Mouse (Mus musculus): ENCODE data around the gene Ebf3. TPM values are rescaled to one million over a fixed set of nuclear protein-coding genes. Genes with fewer than 3 reads are reported as not detected.

Ebf3 gene
- polyA plus RNA-seq, 2 experiments, result 0.07 TPM; not detected in 1

- ATAC-seq (ENCODE audit: insufficient read depth) (no peak), DNase-seq (ENCODE audit: low read depth in 3 of 3, low spot score in 3 of 3) (no peak)
- H3K4me1 ChIP-seq (replicated peaks; ENCODE audit: control insufficient read depth in 2 of 2, insufficient read depth in 2 of 2, low read length in 1 of 2), result no peaks in the 10 kb centered on the region
- 1% methylated on average over 72 of the region's 72 CpGs for WGBS (ENCODE audit: insufficient replicate concordance)
- H3K9ac ChIP-seq (replicated peaks), result no peak overlapping the region
- H3K4me2 ChIP-seq (ENCODE audit: low read depth), result no peak overlapping the region
- H3K9me3 ChIP-seq (ENCODE audit: control insufficient read depth, low read length), result no peaks in the 10 kb centered on the region
- TF ChIP-seq CTCF (IDR thresholded peaks at IDR 0.05; ENCODE audit: low read depth) (no peak), EP300 (IDR thresholded peaks at IDR 0.05; ENCODE audit: low read depth) (no peak)
- H3K36me3 ChIP-seq (replicated peaks; ENCODE audit: control insufficient read depth, insufficient read depth, low read depth), result no peaks in the 10 kb centered on the region
- H3K4me3 ChIP-seq (ENCODE audit: insufficient read depth in 1 of 2, low read depth in 2 of 2, low read length in 2 of 2), result no peak overlapping the region
- no peak overlapping the region for H3K27ac ChIP-seq
- peaks cover 81% of the 10 kb centered on the region for H3K27me3 ChIP-seq (ENCODE audit: control insufficient read depth, insufficient read depth, low read length)
Observed at GRCm38 (mm10) chr7:137321961-137322784, 7.9 kb upstream of the Ebf3 start.

- H3K4me3 ChIP-seq (ENCODE audit: insufficient read depth in 1 of 2, low read depth in 2 of 2, low read length in 2 of 2), result no peak overlapping the region
Observed at GRCm38 (mm10) chr7:137321141-137321813, 7.0 kb upstream of the Ebf3 start.

DNA sequence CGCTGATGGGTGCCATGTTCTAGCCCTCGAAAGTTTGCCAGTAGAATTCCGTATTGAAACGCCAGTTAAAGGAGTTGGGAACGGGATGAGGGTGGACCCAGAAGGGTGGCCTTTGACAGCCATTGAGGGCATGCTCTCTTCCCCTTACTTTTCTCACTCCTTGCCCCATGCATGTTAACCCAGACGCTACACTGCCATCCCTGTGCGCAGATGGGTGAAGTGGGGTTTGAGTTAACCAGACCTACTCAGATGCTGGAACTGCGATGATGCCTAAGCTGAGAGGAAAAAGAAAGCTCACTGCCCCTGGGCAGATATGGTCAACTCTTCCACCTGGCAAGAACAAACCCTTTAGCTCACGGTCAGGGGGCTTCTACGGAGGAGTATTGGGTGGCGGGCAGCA, 6.1 kb upstream of the Ebf3 start:
- H3K4me3 ChIP-seq (ENCODE audit: insufficient read depth in 1 of 2, low read depth in 2 of 2, low read length in 2 of 2), result no peak overlapping the region
- TF ChIP-seq EP300 (IDR thresholded peaks at IDR 0.05; ENCODE audit: low read depth), result no peak
- no peak for TF ChIP-seq CTCF (IDR thresholded peaks at IDR 0.05; ENCODE audit: low read depth)
- no peak overlapping the region for H3K4me2 ChIP-seq (ENCODE audit: low read depth)
- H3K27ac ChIP-seq, result no peak overlapping the region
- H3K27me3 ChIP-seq (ENCODE audit: control insufficient read depth, insufficient read depth, low read length), result peaks cover 100% of the 10 kb centered on the region
- no peaks in the 10 kb centered on the region for H3K36me3 ChIP-seq (replicated peaks; ENCODE audit: control insufficient read depth, insufficient read depth, low read depth)
- ATAC-seq (ENCODE audit: insufficient read depth), result no peak
- DNase-seq (ENCODE audit: low read depth in 3 of 3, low spot score in 3 of 3), result no peak
- 4% methylated on average over 11 of the region's 11 CpGs for WGBS (ENCODE audit: insufficient replicate concordance)
- no peaks in the 10 kb centered on the region for H3K9me3 ChIP-seq (ENCODE audit: control insufficient read depth, low read length)
- no peaks in the 10 kb centered on the region for H3K4me1 ChIP-seq (replicated peaks; ENCODE audit: control insufficient read depth in 2 of 2, insufficient read depth in 2 of 2, low read length in 1 of 2)
- no peak overlapping the region for H3K9ac ChIP-seq (replicated peaks)

More at GRCm38 (mm10) chr7:137321141-137321813, 7.0 kb upstream of the Ebf3 start:
- Histone ChIP-seq H3K27me3 (ENCODE audit: control insufficient read depth, insufficient read depth, low read length) (peaks cover 90% of the 10 kb centered on the region), H3K36me3 (replicated peaks; ENCODE audit: control insufficient read depth, insufficient read depth, low read depth) (no peaks in the 10 kb centered on the region), H3K4me2 (ENCODE audit: low read depth) (no peak overlapping the region), H3K9me3 (ENCODE audit: control insufficient read depth, low read length) (no peaks in the 10 kb centered on the region), H3K4me1 (replicated peaks; ENCODE audit: control insufficient read depth in 2 of 2, insufficient read depth in 2 of 2, low read length in 1 of 2) (no peaks in the 10 kb centered on the region), H3K9ac (replicated peaks) (no peak overlapping the region), H3K27ac (no peak overlapping the region)
- DNase-seq (ENCODE audit: low read depth in 3 of 3, low spot score in 3 of 3) (no peak), ATAC-seq (ENCODE audit: insufficient read depth) (no peak)
- 2% methylated on average over 52 of the region's 52 CpGs for WGBS (ENCODE audit: insufficient replicate concordance)
- TF ChIP-seq EP300 (IDR thresholded peaks at IDR 0.05; ENCODE audit: low read depth) (no peak), CTCF (IDR thresholded peaks at IDR 0.05; ENCODE audit: low read depth) (peak; percentile 16; the same call in 1 of the 2 replicates)

GRCm38 (mm10) chr7:137318924-137319885, 5.0 kb upstream of the Ebf3 start:
- Histone ChIP-seq H3K27ac (no peak overlapping the region), H3K27me3 (ENCODE audit: control insufficient read depth, insufficient read depth, low read length) (peaks cover 100% of the 10 kb centered on the region), H3K4me3 (ENCODE audit: insufficient read depth in 1 of 2, low read depth in 2 of 2, low read length in 2 of 2) (no peak overlapping the region), H3K9me3 (ENCODE audit: control insufficient read depth, low read length) (no peaks in the 10 kb centered on the region), H3K4me2 (ENCODE audit: low read depth) (no peak overlapping the region), H3K9ac (replicated peaks) (no peak overlapping the region), H3K4me1 (replicated peaks; ENCODE audit: control insufficient read depth in 2 of 2, insufficient read depth in 2 of 2, low read length in 1 of 2) (no peaks in the 10 kb centered on the region), H3K36me3 (replicated peaks; ENCODE audit: control insufficient read depth, insufficient read depth, low read depth) (no peaks in the 10 kb centered on the region)
- no peak for DNase-seq (ENCODE audit: low read depth in 3 of 3, low spot score in 3 of 3)
- WGBS (ENCODE audit: insufficient replicate concordance), result 2% methylated on average over 48 of the region's 48 CpGs
- ATAC-seq (ENCODE audit: insufficient read depth), result no peak
- TF ChIP-seq EP300 (IDR thresholded peaks at IDR 0.05; ENCODE audit: low read depth) (no peak), CTCF (IDR thresholded peaks at IDR 0.05; ENCODE audit: low read depth) (peak; percentile 55)
